Mouse (Mus musculus) forebrain, embryonic 11.5 days (tissue): ENCODE measurements around the gene Vmn1r188. TPM values are rescaled to one million over a fixed set of nuclear protein-coding genes. Genes with fewer than 3 reads are reported as not detected.
"Not testable (repeated sequence)": the region's sequence is repeated elsewhere in the genome, so short reads cannot be mapped to it uniquely, and the experiment has no call there.

Experiments
- ATAC-seq: fragments of 200-750 bp; cut with Nextera tagmentation; replicated peaks from 2 replicates; pipeline ENCODE4 v1.8.0; 2017; ENCODE audit warnings: moderate TSS enrichment; ENCODE audit not compliant: low FRiP score
- DNase-seq: peaks from one replicate; pipeline ENCODE4 v3.0.0-alpha.2; 2017; ENCODE audit warnings: low spot score
- H3K27ac ChIP-seq: fragments of 300-500 bp; sonication (generic); 2 replicates; pipeline ENCODE4 v1.5.1; 2014; ENCODE audit warnings: low read depth, low read length
- H3K27me3 ChIP-seq: fragments of 300-500 bp; sonication (generic); 2 replicates; pipeline ENCODE4 v1.6.1; 2014; ENCODE audit warnings: mild to moderate bottlenecking, low read length, mixed read lengths; ENCODE audit not compliant: control insufficient read depth, insufficient read depth
- H3K36me3 ChIP-seq: fragments of 300-500 bp; sonication (generic); 2 replicates; pipeline ENCODE4 v1.6.1; 2014; ENCODE audit warnings: mild to moderate bottlenecking, low read length, moderate library complexity, mixed read lengths; ENCODE audit not compliant: control insufficient read depth, insufficient read depth
- H3K4me1 ChIP-seq: fragments of 300-500 bp; sonication (generic); replicated peaks from 2 replicates; pipeline ENCODE4 v1.6.1; 2014; ENCODE audit warnings: low read length, mixed read lengths; ENCODE audit not compliant: control insufficient read depth, insufficient read depth
- H3K4me2 ChIP-seq: fragments of 300-500 bp; sonication (generic); 2 replicates; pipeline ENCODE4 v1.6.1; 2014; ENCODE audit warnings: low read depth, mild to moderate bottlenecking, low read length, moderate library complexity, mixed read lengths; ENCODE audit not compliant: severe bottlenecking
- H3K4me3 ChIP-seq: fragments of 300-500 bp; sonication (generic); 2 replicates; pipeline ENCODE4 v1.5.1; 2014; ENCODE audit warnings: low read depth, low read length
- H3K9ac ChIP-seq: fragments of 300-500 bp; sonication (generic); 2 replicates; pipeline ENCODE4 v1.6.1; 2014; ENCODE audit warnings: low read length
- H3K9me3 ChIP-seq: fragments of 300-500 bp; sonication (generic); 2 replicates; pipeline ENCODE4 v1.6.1; 2016; ENCODE audit warnings: low read length, mixed read lengths; ENCODE audit not compliant: control insufficient read depth
- WGBS: fragments of 180-500 bp; shearing (Covaris S2); extraction: QIAGEN DNeasy Blood & Tissue Kit; methylation state at CpG from one replicate; pipeline ENCODE4 v1.1.7; 2014; 5-methylcytosine and 5-hydroxymethylcytosine counted together
- polyA plus RNA-seq: library from polyadenylated mRNA; unstranded; fragments of >200 nt; fragmentation: Nextera tagmentation; extraction: Ambion mirVana; gene quantifications from 2 replicates; pipeline ENCODE4 v1.2.1, GENCODE M21; 2014

Gene Vmn1r188
- polyA plus RNA-seq, 1 experiment from 2014 or later: not detected

DNA sequence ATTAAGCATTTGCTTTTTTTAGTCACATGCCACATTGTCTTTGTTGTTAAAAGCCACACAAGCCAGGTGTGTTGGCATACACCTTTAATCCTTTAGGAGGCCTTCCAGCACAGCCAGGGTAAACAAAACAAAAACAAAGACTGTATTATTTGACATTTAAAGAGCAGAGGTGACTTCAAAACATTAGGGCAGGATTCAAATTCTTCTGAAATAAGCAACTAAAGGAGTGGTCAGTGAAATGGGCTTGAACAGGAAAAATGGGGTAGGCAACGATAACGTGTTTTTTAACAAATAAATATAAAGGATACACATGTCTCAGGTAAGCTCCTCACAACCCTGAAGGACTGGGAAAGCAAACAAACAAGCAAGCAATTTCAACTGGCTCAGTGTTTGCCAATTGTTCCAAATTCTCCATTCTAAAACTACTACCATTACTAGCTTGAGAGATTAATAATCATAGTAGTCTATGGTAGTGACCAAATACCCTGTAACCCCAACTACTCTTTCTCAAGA lies 44.2 kb upstream of the Vmn1r188 start:
- peak overlapping the region; percentile 74 for H3K4me2 ChIP-seq
- peak overlapping the region; percentile 42 for H3K4me3 ChIP-seq
- H3K9me3 ChIP-seq: no peaks in the 10 kb centered on the region
- H3K4me1 ChIP-seq: no peaks in the 10 kb centered on the region; the same call in 1 of the 2 replicates
- ATAC-seq (no peak), DNase-seq (no peak)
- 4% methylated on average over 2 of the region's 2 CpGs for WGBS
- H3K27ac ChIP-seq: peak overlapping the region; percentile 99
- H3K36me3 ChIP-seq: no peaks in the 10 kb centered on the region
- H3K27me3 ChIP-seq: no peaks in the 10 kb centered on the region
- H3K9ac ChIP-seq: peak overlapping the region; percentile 76

DNA sequence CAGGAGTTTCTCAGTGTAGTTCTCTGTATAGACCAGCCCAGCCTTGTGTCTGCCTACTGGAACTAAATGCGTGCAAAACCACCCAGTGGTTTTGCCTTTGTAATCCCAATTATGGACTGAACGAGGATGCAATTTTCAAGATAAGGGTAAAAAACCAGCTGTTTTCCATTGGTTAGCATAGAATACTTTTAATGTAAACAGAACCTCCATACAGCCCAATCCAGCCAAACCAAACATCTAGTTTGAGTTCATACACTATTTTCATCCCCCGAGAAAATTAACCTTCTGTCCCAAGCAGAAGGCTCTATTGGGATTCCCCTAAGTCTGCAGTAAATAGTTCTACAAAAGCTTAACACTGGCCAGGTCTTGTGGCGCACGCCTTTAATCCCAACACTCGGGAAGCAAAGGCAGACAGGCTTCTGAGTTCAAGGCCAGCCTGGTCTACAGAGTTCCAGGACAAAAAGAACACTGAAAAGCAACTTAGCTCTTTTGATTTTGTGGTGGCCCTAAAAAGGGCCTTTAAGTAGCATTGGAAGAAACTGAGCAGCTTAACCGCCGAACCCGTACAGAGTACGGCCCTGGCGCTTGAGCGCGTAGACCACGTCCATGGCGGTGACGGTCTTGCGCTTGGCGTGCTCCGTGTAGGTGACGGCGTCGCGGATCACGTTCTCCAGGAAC lies 43.6 kb upstream of the Vmn1r188 start:
- H3K4me3 ChIP-seq: peak overlapping the region; percentile 42
- H3K27ac ChIP-seq: peak overlapping the region; percentile 99
- WGBS: under 1% methylated on average over 20 of the region's 24 CpGs
- H3K9ac ChIP-seq: peak overlapping the region; percentile 76
- H3K9me3 ChIP-seq: no peaks in the 10 kb centered on the region
- H3K36me3 ChIP-seq: no peaks in the 10 kb centered on the region
- H3K27me3 ChIP-seq: no peaks in the 10 kb centered on the region
- ATAC-seq (peak; percentile 25), DNase-seq (peak; percentile 74)
- no peaks in the 10 kb centered on the region; the same call in 1 of the 2 replicates for H3K4me1 ChIP-seq
- H3K4me2 ChIP-seq: peak overlapping the region; percentile 74

DNA sequence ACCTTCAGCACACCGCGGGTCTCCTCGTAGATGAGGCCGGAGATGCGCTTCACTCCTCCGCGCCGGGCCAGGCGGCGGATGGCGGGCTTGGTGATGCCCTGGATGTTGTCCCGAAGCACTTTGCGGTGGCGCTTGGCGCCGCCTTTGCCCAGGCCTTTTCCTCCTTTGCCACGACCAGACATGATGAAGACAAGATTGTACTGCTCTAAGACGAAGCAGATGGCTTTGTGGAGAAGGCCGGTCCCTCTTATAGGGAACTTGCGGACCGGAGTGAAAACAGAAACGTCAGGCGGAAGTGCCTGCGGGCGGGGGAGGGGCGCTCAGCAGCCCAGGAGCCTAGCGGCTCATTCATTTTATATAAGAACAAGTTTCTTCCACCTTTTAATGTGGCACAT lies 43.1 kb upstream of the Vmn1r188 start, which contains the start of gene Hist1h4i:
Gene Hist1h4i (minus strand): TSS at position 221 of the 395 bp plus-strand sequence.
- H3K4me2 ChIP-seq: peak within 1 kb of the TSS; percentile 74
- DNase-seq: peak; percentile 96
- H3K36me3 ChIP-seq, H3K9me3 ChIP-seq, H3K4me1 ChIP-seq, H3K27me3 ChIP-seq: not testable (repeated sequence)
- WGBS: under 1% methylated on average over 23 of the region's 27 CpGs
- peak; percentile 63 for ATAC-seq
- H3K27ac ChIP-seq: peak within 1 kb of the TSS; percentile 99
- H3K9ac ChIP-seq: peak within 1 kb of the TSS; percentile 76
- H3K4me3 ChIP-seq: peak within 1 kb of the TSS; percentile 42

DNA sequence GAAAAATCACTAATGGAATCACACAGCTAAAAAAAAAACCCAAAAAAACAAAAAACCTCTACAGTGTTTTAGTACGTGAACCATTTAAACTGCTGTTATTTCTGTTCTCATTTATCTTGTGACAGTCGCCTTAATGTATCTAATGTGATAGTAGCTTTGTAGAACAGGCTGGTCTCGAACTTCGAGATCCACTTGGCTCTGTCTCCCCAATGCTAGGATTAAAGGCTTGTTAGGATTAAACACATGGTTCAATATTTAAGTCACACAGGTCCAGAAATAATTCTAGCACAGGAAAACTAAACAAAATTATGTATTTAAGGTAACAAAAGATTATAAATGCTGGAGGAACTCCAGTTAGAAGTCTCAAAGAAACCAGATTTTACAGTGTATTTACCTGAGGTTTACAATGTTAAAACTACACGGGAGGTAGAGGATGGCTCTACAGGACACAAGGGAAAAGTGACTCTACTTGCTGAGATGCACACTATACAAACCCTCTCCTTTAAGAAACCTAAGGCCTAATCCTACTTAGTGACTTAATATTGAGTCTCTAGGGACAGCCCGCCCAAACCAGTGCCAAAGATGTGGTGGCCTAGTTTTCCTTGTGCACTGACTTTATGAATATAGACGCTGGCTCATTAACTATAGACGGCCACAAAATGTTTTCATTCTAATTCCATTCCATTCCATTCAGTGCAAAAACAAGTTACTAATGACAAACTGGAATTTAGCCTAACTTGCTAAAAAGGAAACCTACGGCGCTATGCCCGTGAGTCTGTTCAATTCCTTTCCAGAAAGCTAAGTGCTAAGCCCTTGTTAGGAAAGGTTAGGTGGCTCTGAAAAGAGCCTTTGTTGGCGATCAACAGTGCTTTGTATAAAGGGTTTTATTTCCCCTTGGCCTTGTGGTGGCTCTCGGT lies 42.3 kb upstream of the Vmn1r188 start:
- peak overlapping the region; percentile 42 for H3K4me3 ChIP-seq
- H3K4me1 ChIP-seq: no peaks in the 10 kb centered on the region; the same call in 1 of the 2 replicates
- no peaks in the 10 kb centered on the region for H3K9me3 ChIP-seq
- DNase-seq (peak; percentile 60), ATAC-seq (no peak)
- H3K36me3 ChIP-seq: no peaks in the 10 kb centered on the region
- H3K4me2 ChIP-seq: peak overlapping the region; percentile 74
- WGBS: 2% methylated on average over 13 of the region's 13 CpGs
- peak overlapping the region; percentile 99 for H3K27ac ChIP-seq
- H3K9ac ChIP-seq: peak overlapping the region; percentile 60
- no peaks in the 10 kb centered on the region for H3K27me3 ChIP-seq

DNA sequence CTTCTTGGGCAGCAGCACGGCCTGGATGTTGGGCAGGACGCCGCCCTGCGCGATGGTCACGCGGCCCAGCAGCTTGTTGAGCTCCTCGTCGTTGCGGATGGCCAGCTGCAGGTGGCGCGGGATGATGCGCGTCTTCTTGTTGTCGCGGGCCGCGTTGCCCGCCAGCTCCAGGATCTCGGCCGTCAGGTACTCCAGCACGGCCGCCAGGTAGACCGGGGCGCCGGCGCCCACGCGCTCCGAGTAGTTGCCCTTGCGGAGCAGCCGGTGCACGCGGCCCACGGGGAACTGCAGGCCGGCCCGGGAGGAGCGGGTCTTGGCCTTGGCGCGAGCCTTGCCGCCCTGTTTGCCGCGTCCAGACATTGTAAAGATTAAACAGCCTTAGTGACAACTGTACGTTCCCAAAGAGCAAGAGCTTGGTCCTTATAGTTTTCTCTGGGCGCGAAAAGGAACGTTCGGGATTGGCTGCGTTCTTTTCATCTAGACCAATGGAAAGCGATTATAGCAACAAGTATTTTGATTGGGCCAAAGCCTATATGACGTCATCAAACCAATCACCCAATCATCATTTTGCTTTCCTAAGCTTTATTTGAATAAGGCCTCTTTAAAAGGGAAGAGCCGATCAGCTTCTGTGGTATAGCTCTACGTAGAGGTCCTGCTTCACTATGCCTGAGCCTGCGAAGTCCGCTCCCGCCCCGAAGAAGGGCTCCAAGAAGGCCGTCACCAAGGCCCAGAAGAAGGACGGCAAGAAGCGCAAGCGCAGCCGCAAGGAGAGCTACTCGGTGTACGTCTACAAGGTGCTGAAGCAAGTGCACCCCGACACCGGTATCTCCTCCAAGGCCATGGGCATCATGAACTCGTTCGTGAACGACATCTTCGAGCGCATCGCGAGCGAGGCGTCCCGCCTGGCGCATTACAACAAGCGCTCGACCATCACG lies 41.4 kb upstream of the Vmn1r188 start, which contains the start of the genes Hist1h2ag and Hist1h2bj:
Gene Hist1h2ag (minus strand): TSS at position 377 of the 935 bp plus-strand sequence.
Gene Hist1h2bj (plus strand): TSS at position 647 of the 935 bp plus-strand sequence.
- DNase-seq (peak; percentile 85), ATAC-seq (peak; percentile 91)
- not testable (repeated sequence) for H3K27me3 ChIP-seq, H3K4me1 ChIP-seq, H3K36me3 ChIP-seq, H3K9me3 ChIP-seq
- H3K4me3 ChIP-seq: peak within 1 kb of the TSS; percentile 42
- H3K27ac ChIP-seq: peak within 1 kb of the TSS; percentile 99
- WGBS: under 1% methylated on average over 29 of the region's 80 CpGs
- peak within 1 kb of the TSS; percentile 74 for H3K4me2 ChIP-seq
- H3K9ac ChIP-seq: peak within 1 kb of the TSS; percentile 62

DNA sequence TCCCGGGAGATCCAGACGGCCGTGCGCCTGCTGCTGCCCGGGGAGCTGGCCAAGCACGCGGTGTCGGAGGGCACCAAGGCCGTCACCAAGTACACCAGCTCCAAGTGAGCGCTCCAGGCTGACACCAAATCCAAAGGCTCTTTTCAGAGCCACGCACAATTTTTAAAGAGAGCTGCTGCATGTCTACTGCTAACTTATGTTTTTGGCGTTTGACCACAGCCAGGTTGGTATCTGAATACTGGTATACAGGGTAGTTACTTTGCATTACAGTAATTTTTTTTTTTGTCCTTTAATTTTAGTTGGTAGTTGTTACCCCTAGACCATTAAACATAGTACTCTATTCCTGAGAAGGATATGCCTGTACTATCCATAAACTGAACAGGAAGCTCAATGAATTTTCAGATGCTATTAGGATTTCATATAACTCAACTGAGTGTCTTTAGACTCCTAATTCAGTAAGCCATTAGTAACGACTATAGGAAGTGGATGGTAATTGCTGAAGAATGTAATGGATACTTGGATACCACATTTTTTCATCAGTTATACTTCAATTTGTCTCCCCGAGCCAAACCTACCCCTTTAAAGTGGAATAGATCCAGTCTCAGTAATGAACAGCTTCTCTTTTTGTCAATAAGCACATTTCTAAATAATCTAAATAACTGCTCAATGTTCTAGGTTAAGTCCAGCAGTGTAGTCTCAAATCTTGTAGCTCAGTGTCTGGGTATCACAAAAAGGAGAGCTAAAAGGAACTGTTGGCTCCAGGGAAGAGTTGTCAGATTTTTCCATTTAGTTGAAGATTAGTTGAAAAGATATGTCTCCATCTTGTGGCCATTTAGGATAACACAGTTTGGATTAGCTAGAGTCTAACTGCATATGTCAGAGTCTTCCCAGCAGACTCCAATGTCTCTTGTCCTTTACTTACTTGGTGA lies 40.5 kb upstream of the Vmn1r188 start:
- DNase-seq (peak; percentile 60), ATAC-seq (peak; percentile 13)
- Histone ChIP-seq H3K4me2 (peak overlapping the region; percentile 43), H3K4me3 (peak overlapping the region; percentile 35), H3K27ac (peak overlapping the region; percentile 83), H3K9ac (peak overlapping the region; percentile 62), H3K4me1 (no peaks in the 10 kb centered on the region; the same call in 1 of the 2 replicates), H3K9me3 (no peaks in the 10 kb centered on the region), H3K36me3 (no peaks in the 10 kb centered on the region), H3K27me3 (no peaks in the 10 kb centered on the region)
- WGBS: 1% methylated on average over 10 of the region's 14 CpGs

GRCm38 (mm10) chr13:22044432-22045155 lies 39.6 kb upstream of the Vmn1r188 start:
- DNase-seq: no peak
- H3K27ac ChIP-seq: peak overlapping the region; percentile 83; the same call in 1 of the 2 replicates
- 84% methylated on average over 6 of the region's 6 CpGs for WGBS

More at GRCm38 (mm10) chr13:22044432-22045155, 39.6 kb upstream of the Vmn1r188 start:
- no peaks in the 10 kb centered on the region for H3K9me3 ChIP-seq
- no peaks in the 10 kb centered on the region for H3K36me3 ChIP-seq
- no peaks in the 10 kb centered on the region for H3K27me3 ChIP-seq
- peak overlapping the region; percentile 29; the same call in 1 of the 2 replicates for H3K4me2 ChIP-seq
- H3K4me1 ChIP-seq: peaks cover under 1% of the 10 kb centered on the region; the same call in 1 of the 2 replicates
- no peak for ATAC-seq
- H3K9ac ChIP-seq: no peak overlapping the region
- no peak overlapping the region for H3K4me3 ChIP-seq
